Mouse (Mus musculus) MEL (cell line): ENCODE results near the gene Dthd1.

Source experiments
- BHLHE40 ChIP-seq: IDR thresholded peaks from 2 replicates; pipeline ENCODE4 v1.6.1; 2012; ENCODE audit warnings: low read depth, mild to moderate bottlenecking, inconsistent platforms, low read length, improper control_type of control experiment, borderline replicate concordance
- CTCF ChIP-seq, 3 experiments: IDR thresholded peaks in 2 of 3; conservative IDR thresholded peaks in 1 of 3; 2 replicates each; pipeline ENCODE4 v1.5.1; 2011 to 2012; ENCODE audit warnings: low read length in 3 of 3, low read depth in 2 of 3, mild to moderate bottlenecking in 2 of 3, improper control_type of control experiment in 1 of 3, inconsistent platforms in 1 of 3, mixed read lengths in 1 of 3, moderate library complexity in 1 of 3; ENCODE audit not compliant: control insufficient read depth in 1 of 3, insufficient read depth in 1 of 3, poor library complexity in 1 of 3, severe bottlenecking in 1 of 3
- E2F4 ChIP-seq: IDR thresholded peaks from 2 replicates; pipeline ENCODE4 v1.6.1; 2011; ENCODE audit warnings: low read depth, low read length, improper control_type of control experiment, borderline replicate concordance
- EP300 ChIP-seq, 2 experiments: IDR thresholded peaks; 2 replicates each; pipeline ENCODE4 v1.6.1; 2011; ENCODE audit warnings: improper control_type of control experiment in 2 of 2, low read length in 2 of 2, low read depth in 1 of 2, mild to moderate bottlenecking in 1 of 2
- GABPA ChIP-seq: IDR thresholded peaks from 2 replicates; pipeline ENCODE4 v1.6.1; 2012; ENCODE audit warnings: low read depth, mild to moderate bottlenecking, inconsistent platforms, low read length, improper control_type of control experiment, moderate library complexity
- JUND ChIP-seq: IDR thresholded peaks from 2 replicates; pipeline ENCODE4 v1.6.1; 2011; ENCODE audit warnings: low read depth, mild to moderate bottlenecking, improper control_type of control experiment, low read length
- MEF2A ChIP-seq: IDR thresholded peaks from 2 replicates; pipeline ENCODE4 v1.6.1; 2014; ENCODE audit warnings: low read depth, mild to moderate bottlenecking, inconsistent platforms, low read length, improper control_type of control experiment; ENCODE audit not compliant: poor library complexity, insufficient replicate concordance, severe bottlenecking; ENCODE audit errors: extremely low read depth
- POLR2A ChIP-seq, 2 experiments: IDR thresholded peaks; 2 replicates each; pipeline ENCODE4 v1.6.1; 2011 to 2012; ENCODE audit warnings: low read length in 2 of 2, mild to moderate bottlenecking in 2 of 2, control low read depth in 1 of 2, improper control_type of control experiment in 1 of 2, low read depth in 1 of 2, moderate library complexity in 1 of 2; ENCODE audit not compliant: control insufficient read depth in 1 of 2, insufficient read depth in 1 of 2, poor library complexity in 1 of 2
- POLR2AphosphoS2 ChIP-seq: IDR thresholded peaks from 2 replicates; pipeline ENCODE4 v1.6.1; 2011; ENCODE audit warnings: low read length, improper control_type of control experiment
- RAD21 ChIP-seq: IDR thresholded peaks from 2 replicates; pipeline ENCODE4 v1.6.1; 2011; ENCODE audit warnings: mild to moderate bottlenecking, low read depth, low read length, improper control_type of control experiment
- TAL1 ChIP-seq: IDR thresholded peaks from 2 replicates; pipeline ENCODE4 v1.6.1; 2012; ENCODE audit warnings: mild to moderate bottlenecking, inconsistent platforms, low read length, moderate library complexity, mixed read lengths
- TCF12 ChIP-seq: IDR thresholded peaks from 2 replicates; pipeline ENCODE4 v1.6.1; 2014; ENCODE audit warnings: low read depth, mild to moderate bottlenecking, inconsistent platforms, low read length, improper control_type of control experiment, moderate library complexity
- ZKSCAN1 ChIP-seq: IDR thresholded peaks from 2 replicates; pipeline ENCODE4 v1.6.1; 2012; ENCODE audit warnings: low read depth, mild to moderate bottlenecking, inconsistent platforms, low read length, improper control_type of control experiment, moderate library complexity

DNA sequence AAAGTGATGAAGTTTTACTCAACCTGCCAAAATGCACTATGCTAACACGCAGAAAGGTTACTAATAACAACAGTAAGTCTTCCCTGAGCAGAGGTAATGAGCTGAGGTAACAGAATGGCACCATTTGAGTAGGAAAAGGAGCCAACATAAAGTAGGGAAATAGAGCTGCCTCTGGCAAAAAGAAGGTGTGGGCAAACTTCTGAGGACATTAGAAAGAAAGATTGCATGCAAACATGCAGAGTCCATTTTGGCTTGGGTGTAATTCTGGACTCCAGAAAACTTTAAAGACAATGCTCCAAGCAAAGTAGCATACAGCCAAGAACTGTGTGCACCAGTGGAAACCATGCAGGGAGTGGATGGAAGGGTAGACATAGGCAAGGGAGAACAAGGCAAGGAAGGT lies 65.9 kb downstream of the Dthd1 start:
- TF ChIP-seq TAL1 (no peak), CTCF (IDR thresholded peaks at IDR 0.05 in 2 of 3, conservative IDR thresholded peaks at IDR 0.05 in 1 of 3; ENCODE audit: control insufficient read depth in 1 of 3, insufficient read depth in 1 of 3, low read depth in 2 of 3, low read length in 3 of 3, poor library complexity in 1 of 3, severe bottlenecking in 1 of 3) (no peak), RAD21 (no peak), EP300 (IDR thresholded peaks at IDR 0.05; ENCODE audit: low read depth in 1 of 2, low read length in 2 of 2) (no peak), BHLHE40 (no peak), POLR2A (IDR thresholded peaks at IDR 0.05; ENCODE audit: control insufficient read depth in 1 of 2, insufficient read depth in 1 of 2, low read depth in 1 of 2, low read length in 2 of 2, poor library complexity in 1 of 2) (no peak), JUND (no peak), MEF2A (no peak), ZKSCAN1 (no peak), TCF12 (no peak), POLR2AphosphoS2 (no peak), GABPA (no peak), E2F4 (no peak)
